Mouse (Mus musculus) retina, adult 2 months (tissue): ENCODE data around the gene Matn4.
"Not testable (repeated sequence)": the region's sequence is repeated elsewhere in the genome, so short reads cannot be mapped to it uniquely, and the experiment has no call there.

Experiments used
- DNase-seq: peaks from one replicate; pipeline ENCODE4 v3.0.0-alpha.2; 2012; ENCODE audit warnings: low read depth, low spot score

Gene Matn4

DNA sequence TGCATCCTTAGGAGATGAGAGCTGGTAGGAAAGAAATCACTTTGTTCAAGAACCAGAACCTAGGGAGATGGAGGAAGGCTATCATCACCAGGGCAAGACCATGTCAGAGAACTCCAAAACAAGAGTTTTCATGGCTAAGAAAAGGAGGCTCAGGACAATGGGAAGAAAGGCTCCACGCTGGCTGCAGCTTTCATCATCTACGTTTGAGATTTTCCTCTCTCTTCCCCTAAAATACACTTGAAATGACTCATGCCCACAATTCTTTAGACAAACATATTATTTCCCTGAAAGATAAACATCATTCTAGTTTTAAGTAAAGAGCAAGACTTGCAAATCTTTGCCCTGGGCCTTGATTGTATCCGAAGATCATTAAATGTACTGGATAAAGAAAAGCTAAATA lies 33.6 kb downstream of the Matn4 start:
- DNase-seq = no peak

DNA sequence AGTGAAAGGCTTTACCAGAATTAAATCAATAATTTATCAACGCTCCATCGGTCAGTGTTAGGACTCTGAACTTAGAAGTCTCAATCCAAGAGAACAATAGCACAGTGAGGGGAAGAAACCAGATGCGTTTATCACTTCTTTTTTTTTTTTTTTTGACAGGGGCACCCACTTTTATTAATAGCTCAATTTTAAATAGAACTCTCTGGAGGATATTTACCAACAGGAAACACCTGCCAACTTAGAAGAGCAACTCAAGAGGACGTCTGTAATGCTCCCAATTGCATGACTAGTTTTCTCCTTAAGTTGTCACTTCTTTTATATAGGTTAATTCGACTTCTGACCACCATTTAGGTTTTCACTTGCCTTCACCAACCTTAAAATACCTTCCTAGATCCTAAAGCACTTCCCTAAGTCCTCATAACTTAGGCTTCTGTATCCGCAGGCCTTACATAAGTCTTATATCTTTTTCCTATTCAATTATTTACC lies 36.3 kb downstream of the Matn4 start:
- DNase-seq = no peak

DNA sequence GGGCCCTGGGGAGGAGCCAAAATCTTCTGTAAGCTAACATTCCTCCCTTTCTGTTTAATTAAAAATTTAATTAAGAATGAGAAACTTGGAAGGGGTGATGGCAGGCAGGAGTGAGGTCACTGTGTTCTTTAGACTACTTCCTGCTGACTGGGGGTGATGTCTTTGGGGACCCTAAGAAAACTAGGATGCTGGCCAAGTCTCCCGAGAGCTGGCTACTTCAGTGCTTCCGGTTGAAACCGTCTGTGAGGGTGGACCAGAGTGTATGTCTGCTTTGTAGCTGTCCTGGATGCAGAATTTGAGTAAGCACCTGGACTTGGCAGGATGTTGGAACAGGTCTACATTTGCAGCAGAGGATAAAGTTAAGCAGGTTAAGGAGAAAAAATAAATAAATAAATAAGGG lies 38.0 kb downstream of the Matn4 start:
- no peak for DNase-seq

GRCm38 (mm10) chr2:164360974-164361657 lies 43.8 kb downstream of the Matn4 start:
- DNase-seq = no peak

- DNase-seq = no peak
Measured at GRCm38 (mm10) chr2:164359668-164360067, 45.3 kb downstream of the Matn4 start.

DNA sequence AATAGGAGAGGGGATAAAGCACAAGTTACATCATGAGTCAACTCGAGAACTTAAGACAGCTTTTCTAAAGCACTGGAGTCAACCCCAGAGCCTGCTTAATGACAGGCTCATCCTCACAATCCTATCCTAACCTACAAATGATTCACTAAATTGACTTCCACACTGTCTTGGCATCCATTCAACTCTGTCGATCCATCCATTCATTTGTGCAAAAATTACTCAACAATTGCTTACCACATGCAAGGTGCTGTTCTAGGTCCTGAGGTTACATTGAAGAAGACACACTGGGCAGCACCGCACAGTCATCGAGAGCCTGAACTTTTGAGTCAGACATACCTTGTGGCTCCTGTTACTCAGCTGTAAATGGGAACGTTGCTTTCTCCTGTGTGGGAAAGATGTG lies 45.9 kb downstream of the Matn4 start:
- DNase-seq = no peak

DNA sequence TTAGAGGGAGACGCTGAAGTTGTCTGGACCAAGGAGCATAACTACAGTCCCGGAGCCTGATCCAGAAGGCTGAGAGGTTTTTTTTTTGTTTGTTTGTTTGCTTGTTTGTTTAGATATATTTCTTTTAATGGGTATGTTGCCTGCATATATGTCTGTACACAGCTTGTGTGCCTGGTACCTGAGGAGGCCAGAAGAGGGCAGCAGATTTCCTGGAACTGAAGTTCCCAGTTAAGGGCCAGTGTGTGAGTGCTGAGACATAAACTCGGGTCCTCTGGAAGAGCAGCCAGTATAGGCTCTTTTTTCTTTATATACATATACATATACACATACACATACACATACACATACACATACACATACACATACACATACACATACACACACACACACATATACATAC lies 46.6 kb downstream of the Matn4 start:
- DNase-seq = no peak

- DNase-seq = no peak
Measured at GRCm38 (mm10) chr2:164356177-164356967, 48.6 kb downstream of the Matn4 start.

GRCm38 (mm10) chr2:164353356-164353755 lies 51.6 kb downstream of the Matn4 start:
- no peak for DNase-seq

DNA sequence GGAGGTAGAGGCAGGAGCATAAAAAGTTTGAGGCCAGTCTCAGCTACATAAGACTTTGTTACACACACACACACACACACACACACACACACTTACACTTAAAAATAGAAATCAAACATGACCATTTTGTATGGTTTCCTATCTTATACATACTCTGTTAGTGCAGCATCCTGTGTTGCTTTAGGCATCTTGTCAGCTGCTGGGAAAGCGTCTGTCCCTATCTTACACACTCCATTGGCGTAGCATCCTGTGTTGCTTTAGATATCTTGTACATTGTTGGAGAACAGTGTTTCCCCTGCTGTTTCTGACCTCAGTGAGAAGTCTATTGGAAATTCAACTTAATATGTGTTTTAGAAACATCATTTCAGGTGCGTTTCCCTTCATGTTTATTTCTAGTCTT lies 52.3 kb downstream of the Matn4 start:
- DNase-seq = no peak

DNA sequence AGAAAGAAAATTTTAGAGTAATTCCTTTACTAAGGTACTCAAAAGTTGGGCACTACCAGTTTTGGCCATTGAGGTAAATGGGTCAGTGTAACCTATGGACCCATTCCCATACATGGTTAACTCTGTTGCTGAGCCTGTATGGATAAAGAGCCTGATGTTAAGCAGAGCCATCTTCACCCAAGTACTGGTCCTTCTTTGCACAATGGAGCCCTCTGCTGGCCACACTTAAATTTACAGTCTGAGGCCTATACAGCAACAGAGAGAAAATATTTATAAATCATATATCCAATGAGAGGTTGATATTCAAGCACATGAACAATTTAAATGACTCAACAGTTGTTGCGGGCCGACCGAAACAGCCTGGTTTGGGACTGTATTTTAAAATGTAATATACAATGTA lies 56.0 kb downstream of the Matn4 start:
- no peak for DNase-seq

DNA sequence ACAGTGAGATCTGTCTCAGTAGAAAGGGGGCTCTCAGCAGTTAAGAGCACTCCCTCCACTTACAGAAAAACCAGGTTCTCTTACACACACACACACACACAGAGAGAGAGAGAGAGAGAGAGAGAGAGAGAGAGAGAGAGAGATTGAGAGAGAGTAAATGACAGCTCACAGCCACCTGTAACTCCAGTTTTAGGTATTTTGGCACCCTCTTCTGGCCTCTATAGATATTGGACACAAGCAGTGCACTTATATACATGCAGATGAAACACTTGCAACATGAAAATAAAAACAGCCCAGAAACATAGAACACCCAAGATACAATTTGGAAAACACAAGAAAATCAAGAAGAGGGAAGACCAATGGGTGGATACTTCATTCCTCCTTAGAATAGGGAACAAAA lies 57.3 kb downstream of the Matn4 start:
- not testable (repeated sequence) for DNase-seq

GRCm38 (mm10) chr2:164343732-164344131 lies 61.2 kb downstream of the Matn4 start:
- not testable (repeated sequence) for DNase-seq
